Mouse (Mus musculus): ENCODE results near the gene Gprc5c.

The Gprc5c gene

GRCm38 (mm10) chr11:114867361-114868235, 16.6 kb downstream of the Gprc5c start:
- in situ Hi-C loops (cut with MboI, MseI) = loop anchor here in 1 of 2 experiments (10.0 kb wide), 1 partner anchor 833 kb away; no protein-coding TSS in a partner anchor

DNA sequence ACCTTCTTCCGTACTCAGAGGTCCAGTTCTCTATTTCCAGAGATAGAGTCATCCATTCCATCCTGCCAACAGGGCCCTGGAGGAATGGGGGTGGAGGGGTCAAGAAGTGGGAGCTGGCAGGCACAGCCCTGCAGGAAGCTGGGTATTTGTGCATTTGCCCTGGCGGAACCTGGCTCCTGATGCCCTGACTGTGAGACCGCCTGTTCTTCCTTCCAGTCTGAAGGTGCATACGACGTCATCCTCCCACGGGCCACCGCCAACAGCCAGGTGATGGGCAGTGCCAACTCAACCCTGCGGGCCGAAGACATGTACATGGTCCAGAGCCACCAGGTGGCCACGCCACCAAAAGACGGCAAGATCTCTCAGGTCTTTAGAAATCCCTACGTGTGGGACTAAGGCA, 17.3 kb downstream of the Gprc5c start:
- in situ Hi-C loops (cut with MboI, MseI) = loop anchor here in 1 of 2 experiments (10.0 kb wide), 1 partner anchor 833 kb away; no protein-coding TSS in a partner anchor

GRCm38 (mm10) chr11:114869787-114870186, 18.8 kb downstream of the Gprc5c start:
- in situ Hi-C loops (cut with MboI, MseI) = loop anchor here in 1 of 2 experiments (10.0 kb wide), 1 partner anchor 835 kb away; no protein-coding TSS in a partner anchor

GRCm38 (mm10) chr11:114871540-114871939, 20.6 kb downstream of the Gprc5c start:
- in situ Hi-C loops (cut with MboI, MseI) = no loop called here

DNA sequence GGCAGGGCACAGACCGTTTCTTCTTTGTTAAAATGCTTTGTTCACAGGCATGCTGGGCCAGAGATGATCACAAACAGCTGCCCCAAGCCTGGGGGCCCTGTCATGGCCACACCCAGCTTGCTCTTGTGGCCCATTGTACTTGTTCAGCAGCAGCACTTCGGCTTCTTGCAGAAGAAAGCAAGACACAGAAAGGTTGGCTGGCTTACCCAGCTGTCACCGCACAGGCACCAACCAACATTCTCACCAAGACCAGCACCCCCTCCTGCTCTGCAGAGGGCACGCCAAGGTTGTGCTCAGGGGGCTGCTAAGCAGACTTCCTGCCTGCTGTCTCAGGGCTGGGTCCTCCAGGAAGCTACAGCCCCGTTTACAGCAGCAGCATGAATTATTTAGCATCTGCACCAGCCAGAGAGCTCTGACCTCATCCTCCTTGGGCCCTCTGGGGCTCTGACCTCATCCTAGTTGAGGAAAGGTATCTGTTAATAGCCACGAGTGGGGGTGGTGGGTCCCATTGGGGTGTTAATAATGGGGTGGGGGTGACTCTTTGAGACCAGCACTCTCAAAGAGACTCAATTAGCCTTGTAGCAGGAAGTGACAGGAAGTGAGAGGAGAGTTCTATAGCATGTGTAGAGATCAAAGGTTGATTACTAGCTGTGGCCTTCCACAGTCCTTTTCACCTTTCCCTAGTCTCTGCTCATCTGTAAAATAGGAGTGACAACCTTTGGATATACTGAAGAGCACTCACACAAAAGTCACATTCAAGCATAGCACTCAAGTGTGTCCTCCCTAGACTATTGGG, 22.3 kb downstream of the Gprc5c start:
- in situ Hi-C loops (cut with MboI, MseI) = no loop called here

- in situ Hi-C loops (cut with MboI, MseI) = no loop called here
Observed at GRCm38 (mm10) chr11:114874226-114875145, 23.5 kb downstream of the Gprc5c start.

- in situ Hi-C loops (cut with MboI, MseI) = no loop called here
Observed at GRCm38 (mm10) chr11:114875301-114875801, 24.4 kb downstream of the Gprc5c start.

GRCm38 (mm10) chr11:114876176-114876575, 25.2 kb downstream of the Gprc5c start:
- in situ Hi-C loops (cut with MboI, MseI) = no loop called here

GRCm38 (mm10) chr11:114876621-114877020, 25.7 kb downstream of the Gprc5c start:
- in situ Hi-C loops (cut with MboI, MseI) = no loop called here

DNA sequence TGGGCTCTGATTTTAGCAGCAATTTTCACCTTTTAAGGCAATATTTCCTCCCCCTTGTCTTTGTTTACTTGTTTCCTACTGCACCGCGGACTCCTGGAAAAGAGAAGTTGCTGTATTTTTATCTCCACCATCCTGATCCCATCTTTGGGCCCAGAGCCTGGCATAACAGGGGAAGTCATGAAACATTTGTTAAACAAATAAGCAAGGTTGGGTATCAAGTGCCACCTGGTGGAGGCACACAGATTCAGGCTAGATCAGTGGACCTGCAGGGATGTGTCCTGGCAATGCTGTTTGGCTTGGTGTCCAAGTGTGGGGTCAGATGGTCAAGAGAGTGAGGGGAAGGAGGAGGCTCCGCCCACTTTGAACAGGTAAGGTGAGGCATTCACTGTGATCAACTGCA, 26.2 kb downstream of the Gprc5c start:
- in situ Hi-C loops (cut with MboI, MseI) = no loop called here

- in situ Hi-C loops (cut with MboI, MseI) = no loop called here
Observed at GRCm38 (mm10) chr11:114879666-114880065, 28.7 kb downstream of the Gprc5c start.

DNA sequence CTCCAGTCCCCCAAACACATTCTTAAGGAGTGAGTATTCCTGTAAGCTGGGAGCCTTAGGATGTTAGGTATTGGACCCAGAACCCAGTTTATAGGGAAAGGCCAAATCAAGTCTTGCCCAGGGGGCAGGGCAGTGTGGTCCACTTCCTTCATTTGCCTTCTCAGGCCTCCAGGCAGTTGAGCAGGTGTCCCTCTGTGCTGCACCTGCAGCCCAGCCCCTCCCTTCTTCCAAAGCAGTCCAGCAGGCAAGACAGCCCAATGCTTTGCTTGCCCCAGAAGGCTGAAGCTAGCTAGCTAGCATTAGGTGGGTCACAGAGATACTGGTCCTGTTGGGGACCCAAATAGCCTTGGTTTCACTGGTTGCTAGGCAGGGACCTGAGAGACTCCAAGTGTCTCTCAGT, 29.2 kb downstream of the Gprc5c start:
- in situ Hi-C loops (cut with MboI, MseI) = no loop called here

GRCm38 (mm10) chr11:114880589-114880988, 29.6 kb downstream of the Gprc5c start:
- in situ Hi-C loops (cut with MboI, MseI) = no loop called here

DNA sequence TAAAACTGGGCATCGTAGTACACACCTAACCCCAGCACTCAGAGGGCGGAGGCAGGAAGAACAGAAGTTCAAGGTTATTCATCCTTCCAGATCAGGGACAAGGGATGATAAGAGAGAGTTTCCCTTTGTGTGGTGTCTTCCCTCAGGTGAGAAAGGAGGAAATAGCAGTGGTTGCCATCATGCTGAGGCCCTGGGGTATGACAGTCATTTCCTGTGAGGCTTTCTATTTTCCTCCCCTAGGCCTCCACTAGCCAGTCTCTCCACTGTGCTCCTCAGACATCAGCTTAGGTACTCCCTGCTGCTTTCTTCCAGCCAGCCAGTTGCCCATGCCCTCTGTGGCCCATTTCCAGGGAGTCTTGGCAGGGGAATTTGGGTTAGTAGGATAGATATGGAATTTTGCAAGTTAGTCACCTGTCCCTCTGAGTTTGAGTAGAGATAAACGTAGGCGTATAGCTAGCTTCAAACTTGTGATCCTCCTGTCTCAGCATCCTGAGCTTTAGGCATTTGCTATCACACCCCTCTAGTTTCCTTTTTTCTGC, 32.4 kb downstream of the Gprc5c start:
- in situ Hi-C loops (cut with MboI, MseI) = no loop called here

GRCm38 (mm10) chr11:114884380-114885100, 33.6 kb downstream of the Gprc5c start:
- in situ Hi-C loops (cut with MboI, MseI) = no loop called here

- in situ Hi-C loops (cut with MboI, MseI) = no loop called here
Observed at GRCm38 (mm10) chr11:114889991-114890518, 39.1 kb downstream of the Gprc5c start, which contains the start of gene Cd300a. Gene Cd300a (plus strand): TSS chr11:114890041.

- in situ Hi-C loops (cut with MboI, MseI) = no loop called here
Observed at GRCm38 (mm10) chr11:114890542-114890941, 39.6 kb downstream of the Gprc5c start.

DNA sequence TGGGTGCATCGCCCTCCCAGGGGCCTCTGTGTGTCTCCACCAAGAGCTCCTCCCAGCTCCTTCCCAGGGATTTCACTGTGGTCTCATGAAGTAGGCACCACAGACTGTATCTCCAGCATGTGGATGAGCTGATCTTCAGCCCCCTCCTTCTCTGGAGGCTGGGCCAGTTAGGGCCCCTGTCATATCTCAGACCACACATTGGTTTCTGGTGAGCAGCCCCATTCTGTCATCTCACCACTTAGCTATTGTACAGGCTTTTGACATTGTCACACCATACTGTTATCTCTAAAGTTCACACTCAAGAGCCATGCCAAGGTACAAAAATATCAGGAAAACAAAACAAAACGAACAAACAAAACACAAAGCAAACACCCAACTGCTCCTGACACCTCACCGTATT, 45.1 kb downstream of the Gprc5c start:
- in situ Hi-C loops (cut with MboI, MseI) = no loop called here

GRCm38 (mm10) chr11:114898026-114898425, 47.1 kb downstream of the Gprc5c start:
- in situ Hi-C loops (cut with MboI, MseI) = no loop called here

- in situ Hi-C loops (cut with MboI, MseI) = no loop called here
Observed at GRCm38 (mm10) chr11:114903224-114903623, 52.3 kb downstream of the Gprc5c start.

Data from T-helper 17 cell (primary cell).